Mouse (Mus musculus) liver, embryonic 18 days (tissue): Measurements from ENCODE around the gene Gm21761. TPM values are rescaled to one million over a fixed set of nuclear protein-coding genes. Genes with fewer than 3 reads are reported as not detected.

Experiments used
- polyA plus RNA-seq: library from polyadenylated mRNA; depleted of rRNA; stranded (reverse); fragments of >200 nt; gene quantifications from 2 replicates; pipeline ENCODE4 v1.2.3, GENCODE M21; 2012; rRNA removed

The Gm21761 gene
- polyA plus RNA-seq: not detected in 2 replicates

GRCm38 (mm10) chr13:119929172-119929571, at the start of gene Gm21761:
TSS of gene Gm21761 (minus strand) at chr13:119929272.

GRCm38 (mm10) chr13:119950706-119951105, 21.6 kb upstream of the Gm21761 start, which contains the start of gene B020031M17Rik:
TSS of gene B020031M17Rik (minus strand) at chr13:119950806.

GRCm38 (mm10) chr13:119894685-119895084, 34.4 kb downstream of the Gm21761 start, which contains the start of gene Tcstv1:
TSS of gene Tcstv1 (minus strand) at chr13:119894785.

Other genes starting within 250 kb of the Gm21761 start
- 124 and 151 TPM in 2 replicates for gene Hmgcs1, start 238.9 kb downstream of the Gm21761 start, polyA plus RNA-seq
- gene Nim1k, start 173.4 kb downstream of the Gm21761 start, polyA plus RNA-seq: 0.08 and 0.10 TPM in 2 replicates
- gene Zfp131, start 138.4 kb downstream of the Gm21761 start, polyA plus RNA-seq: 7.7 and 7.9 TPM in 2 replicates
- gene AF067063, start 99.1 kb downstream of the Gm21761 start, polyA plus RNA-seq: not detected in 2 replicates
- gene D13Ertd608e, start 93.3 kb downstream of the Gm21761 start, polyA plus RNA-seq: not detected in 2 replicates
- not detected in 2 replicates for gene Tcstv1, start 34.5 kb downstream of the Gm21761 start, polyA plus RNA-seq
- gene B020031M17Rik, start 21.5 kb upstream of the Gm21761 start, polyA plus RNA-seq: not detected in 2 replicates
- gene Gm36079, start 97.7 kb upstream of the Gm21761 start, polyA plus RNA-seq: not detected in 2 replicates
- gene Gm21188, start 122.9 kb upstream of the Gm21761 start, polyA plus RNA-seq: 1.1 and 2.0 TPM in 2 replicates
- not detected in 2 replicates for gene Gm20767, start 211.0 kb upstream of the Gm21761 start, polyA plus RNA-seq
- not detected in 2 replicates for gene Gm21818, start 243.2 kb upstream of the Gm21761 start, polyA plus RNA-seq